Mouse (Mus musculus) forelimb bud, embryonic 11.5 days (tissue): Measurements from ENCODE around the gene Atxn1.

Source experiments
- DNase-seq: peaks from one replicate; pipeline ENCODE4 v3.0.0-alpha.2; 2012; ENCODE audit warnings: low read depth, low spot score

Gene Atxn1

DNA sequence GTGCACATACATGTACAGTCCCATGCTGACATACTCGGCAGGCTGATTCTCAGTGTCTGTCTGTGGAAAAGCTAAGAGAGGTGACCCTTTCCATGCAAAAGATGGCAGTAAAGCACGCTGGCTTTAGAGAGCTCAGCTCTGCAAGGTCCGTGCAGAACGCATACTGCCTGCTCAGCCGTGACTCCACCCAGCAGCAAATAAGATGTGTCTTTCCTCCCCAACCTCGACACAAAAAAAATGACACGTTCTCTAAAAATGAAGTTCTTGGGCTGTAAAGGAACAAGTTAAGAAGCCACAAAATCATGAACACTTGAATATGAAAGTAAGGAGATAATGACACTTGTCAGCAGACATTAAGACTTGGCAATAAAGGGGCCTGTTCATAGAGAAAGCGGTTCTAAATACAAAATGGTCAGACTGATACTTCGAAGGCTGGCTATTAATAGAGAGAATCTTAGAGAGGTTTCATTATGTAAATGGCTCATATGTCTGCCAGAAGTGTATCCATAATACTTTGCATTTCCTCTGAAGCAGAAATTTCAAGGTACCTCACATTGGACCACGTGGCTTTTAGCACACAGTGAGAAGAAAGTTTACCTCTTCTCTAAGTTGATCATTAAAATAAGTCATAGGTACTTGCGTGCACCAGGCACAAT, 132.0 kb downstream of the Atxn1 start:
- no peak for DNase-seq

DNA sequence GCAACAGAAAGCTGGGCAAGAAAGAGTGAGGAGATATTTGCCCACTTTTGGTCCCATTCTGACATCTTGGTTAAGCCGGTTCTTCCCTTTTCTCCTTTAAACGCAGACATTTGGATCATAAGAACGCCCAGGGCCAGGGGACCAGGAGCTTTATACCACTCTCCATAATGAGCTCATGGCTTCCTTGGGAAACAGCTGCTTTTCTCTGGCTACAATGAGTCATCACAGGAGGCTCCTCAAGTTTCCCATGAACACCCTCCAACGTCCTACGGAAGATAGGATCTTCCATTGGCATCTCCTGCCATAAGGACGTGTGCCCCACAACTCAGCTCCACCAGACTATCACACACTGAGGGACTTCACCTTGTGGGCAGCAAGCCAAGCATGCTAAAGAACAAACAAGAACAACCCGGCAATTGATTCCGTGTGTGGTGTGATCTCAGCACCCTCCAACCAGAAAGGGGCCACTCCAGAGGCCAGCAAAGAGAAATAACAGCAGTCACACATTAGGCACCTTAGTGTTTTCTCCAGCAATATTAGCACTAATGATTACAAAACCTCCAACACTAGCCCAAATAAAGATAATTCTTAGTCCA, 135.4 kb downstream of the Atxn1 start:
- no peak for DNase-seq

DNA sequence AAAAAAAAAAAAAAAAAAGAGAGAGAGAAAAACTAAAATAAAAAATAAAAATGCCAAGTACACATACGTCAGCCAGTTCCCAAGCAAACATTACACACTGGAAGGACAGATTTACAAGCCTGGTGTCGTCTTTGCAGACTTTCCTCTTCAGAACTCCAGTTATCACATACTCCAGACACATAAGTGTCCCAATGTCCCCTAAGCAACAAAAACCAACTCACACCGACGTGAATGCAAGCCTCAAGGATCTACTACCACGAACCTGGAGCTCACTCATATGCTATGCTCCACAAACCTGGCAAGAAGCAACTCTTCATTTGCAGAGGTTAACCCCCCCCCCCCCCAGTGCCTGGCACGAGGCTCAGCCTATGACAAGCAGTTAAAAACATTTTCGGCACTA, 136.8 kb downstream of the Atxn1 start:
- DNase-seq, result no peak

DNA sequence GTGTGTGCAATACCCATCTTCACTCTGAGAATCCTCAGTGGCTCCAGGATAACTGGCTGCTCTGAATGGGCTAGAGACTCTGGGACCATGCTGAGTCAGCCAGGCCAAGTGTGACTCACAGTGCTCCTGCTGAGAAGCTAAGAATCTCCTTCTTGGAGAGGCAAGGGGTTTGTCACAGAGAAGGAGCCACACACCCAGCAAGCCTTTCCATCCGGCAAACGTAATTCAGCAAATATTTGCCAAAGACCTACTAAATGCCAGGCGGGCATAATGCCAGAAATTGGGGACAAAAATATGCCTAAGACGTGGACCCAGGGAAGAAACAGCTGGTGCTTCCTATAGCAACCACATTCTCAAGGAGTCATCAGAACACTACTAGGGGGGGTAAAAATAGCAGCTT, 137.2 kb downstream of the Atxn1 start:
- no peak for DNase-seq

DNA sequence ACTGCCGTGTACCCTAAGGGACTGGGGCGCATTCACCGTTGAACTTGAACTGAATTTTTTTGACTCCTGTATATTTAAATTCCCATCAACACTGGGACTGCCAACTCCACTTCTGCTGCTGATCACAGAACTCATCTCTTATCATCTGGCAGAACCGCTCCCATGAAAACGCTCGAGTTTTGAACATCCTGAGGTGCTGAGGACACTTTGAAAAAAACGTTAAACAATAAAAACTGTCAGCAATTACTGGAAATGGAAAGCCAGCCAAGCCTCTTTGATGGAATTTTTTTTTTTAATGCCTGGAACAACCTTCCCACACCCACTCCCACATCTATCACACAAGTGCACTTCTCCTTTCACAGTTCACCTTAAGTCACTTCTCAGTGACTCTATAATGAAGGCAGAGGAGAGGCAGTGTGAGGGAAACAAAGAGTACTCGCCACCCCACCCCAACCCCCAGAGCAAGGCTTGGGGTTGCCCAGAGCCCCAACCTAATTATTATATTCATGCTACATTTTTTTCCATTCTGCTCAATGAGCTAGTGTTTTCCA, 137.7 kb downstream of the Atxn1 start:
- DNase-seq, result no peak

DNA sequence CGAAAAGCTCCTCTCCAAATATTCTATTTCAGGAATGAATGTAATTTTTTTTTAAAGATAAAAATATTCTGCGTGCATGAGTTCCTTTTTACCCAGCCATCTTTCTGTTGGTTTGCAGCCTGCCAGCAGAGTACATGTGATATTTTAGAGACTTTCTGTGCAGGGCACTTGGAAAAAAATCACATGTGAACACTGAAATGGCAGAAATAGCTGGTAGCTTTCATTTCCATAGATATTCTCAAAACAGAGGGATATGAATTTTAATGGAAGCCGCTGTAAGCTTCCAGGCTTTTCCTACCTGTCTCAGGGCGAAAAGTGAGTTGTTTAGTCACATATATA, 142.3 kb downstream of the Atxn1 start:
- no peak for DNase-seq

DNA sequence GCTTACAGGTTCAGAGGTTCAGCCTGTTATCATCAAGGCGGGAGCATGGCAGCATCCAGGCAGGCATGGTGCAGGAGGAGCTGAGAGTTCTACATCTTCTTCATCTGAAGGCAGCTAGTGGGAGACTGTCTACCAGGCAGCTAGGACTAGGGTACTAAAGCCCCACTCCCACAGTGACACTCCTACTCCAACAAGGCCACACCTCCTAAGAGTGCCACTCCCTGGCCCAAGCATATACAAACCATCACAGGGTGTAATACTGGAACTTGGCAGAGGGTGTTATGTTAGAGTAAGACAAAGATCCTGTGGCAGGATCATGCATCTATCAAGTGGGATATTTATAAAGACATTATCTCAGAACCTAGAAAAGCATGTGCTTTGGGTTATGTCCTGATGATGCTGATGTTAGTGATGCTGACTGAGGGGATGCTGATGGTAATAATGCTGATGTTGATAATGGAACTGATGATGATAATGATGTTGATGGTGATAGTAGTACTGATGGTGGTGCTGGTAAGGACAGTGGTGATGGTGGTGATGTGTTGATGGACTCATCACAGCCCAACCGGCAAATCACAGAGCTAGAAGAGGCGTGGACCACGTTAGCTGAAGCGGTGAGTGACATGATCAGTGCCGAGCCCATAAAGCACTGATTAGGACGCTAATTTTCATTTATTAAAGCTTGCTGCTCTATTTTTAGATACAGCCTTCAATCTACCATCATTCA, 142.9 kb downstream of the Atxn1 start:
- DNase-seq, result no peak

DNA sequence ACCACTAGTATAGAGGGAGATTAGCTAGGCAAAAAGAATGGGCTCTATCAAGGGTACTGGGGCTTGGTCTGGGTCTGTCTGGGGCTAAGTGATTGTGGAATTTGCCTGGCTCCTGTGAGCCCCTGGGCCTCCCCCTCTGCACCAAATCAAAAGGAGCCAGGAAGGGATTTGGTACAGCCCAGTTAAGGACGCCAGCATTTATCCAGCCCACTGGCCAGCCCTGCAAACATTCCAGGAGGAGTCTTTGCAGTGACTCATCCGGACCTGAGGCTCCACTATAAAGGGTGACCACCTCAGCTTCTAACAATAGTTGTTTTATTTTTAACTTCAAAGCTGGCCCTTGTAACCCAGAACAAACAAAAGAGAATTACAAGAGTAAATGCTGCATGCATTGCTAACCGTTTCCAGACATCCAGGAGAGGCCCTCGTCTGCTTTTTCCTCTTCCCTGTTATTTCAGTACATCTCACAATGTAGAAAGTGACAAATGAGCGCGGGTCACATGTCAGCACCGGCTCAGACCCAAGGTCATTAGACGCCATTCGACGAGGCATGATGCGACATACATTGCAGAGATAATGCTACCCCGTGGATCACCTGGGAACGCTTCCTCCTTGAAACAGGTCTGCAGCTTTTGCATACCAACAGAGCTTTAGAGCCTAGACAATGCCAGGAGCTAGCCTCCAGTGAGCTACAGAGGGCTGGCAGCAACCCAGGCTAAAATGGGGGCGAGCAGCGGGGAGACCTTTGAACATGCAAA, 144.2 kb downstream of the Atxn1 start:
- no peak for DNase-seq

DNA sequence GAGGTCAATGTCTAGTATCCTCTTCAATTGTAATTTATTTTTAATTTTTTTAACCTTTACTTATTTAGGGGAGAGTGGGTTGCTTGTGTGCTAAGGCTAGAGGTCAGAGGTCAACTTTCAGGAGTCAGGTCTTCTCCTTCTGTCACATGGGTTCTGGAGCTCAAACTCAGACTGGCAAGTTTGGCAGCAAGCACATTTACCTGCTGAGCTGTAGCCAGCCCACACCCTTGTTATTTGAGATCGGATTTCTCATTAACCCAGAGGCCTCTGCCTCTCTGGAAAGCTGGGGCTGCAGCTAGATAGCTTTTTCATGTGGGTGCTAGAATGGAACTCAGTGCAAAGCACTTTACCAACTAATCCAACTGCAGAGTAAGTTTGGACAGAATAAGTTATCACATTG, 148.1 kb downstream of the Atxn1 start:
- DNase-seq, result no peak

DNA sequence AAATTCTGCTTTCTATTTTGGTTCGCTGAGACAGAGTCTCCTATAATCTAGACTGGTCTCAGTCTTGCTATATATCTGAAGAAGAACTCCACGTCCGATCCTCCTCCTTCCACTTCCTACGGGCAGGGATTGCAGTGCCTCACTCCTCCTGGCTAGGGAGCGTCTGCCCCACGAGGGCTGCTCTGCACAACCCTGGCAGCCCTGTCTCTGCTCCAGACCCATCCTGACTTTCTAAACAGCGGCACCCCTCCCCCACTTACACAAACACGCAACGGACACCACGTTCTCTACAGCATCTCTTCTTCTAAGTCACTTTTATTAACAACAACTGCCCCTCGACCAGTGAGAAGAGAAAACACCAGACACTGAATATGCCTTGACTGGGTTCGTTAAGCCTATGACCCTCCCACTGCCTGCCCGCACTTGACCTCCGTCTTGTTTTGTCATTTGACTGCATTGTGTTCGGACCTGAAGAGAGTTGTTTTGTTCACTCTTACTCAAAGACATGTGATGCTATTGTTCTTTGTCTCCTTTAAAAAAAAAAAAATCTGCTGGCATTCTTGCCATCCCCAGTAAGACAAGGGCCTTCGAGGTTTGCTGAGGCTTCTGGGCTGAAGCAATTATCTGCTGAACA, 154.9 kb downstream of the Atxn1 start:
- no peak for DNase-seq

DNA sequence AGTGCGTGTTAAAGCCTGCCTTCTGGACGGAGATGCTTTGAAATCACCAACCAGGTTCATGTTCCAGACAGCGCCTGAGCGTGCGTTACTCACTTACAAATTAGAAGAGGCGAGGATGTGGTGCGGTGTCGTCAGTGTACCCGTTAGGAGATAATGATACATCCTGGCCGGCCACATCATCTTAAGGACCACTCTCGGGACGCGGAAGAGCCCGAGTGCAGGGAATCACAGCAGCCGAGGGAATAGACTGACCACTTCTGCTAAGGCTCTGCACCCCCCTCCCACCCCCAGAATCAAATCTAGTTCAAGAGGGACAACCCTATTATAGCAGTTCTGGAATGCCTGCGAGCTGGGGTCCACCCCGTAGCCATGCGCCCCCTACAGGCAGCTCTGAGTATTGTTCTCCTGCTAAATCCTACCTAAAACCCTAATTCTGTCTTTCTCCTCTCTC, 157.2 kb downstream of the Atxn1 start:
- DNase-seq, result no peak

DNA sequence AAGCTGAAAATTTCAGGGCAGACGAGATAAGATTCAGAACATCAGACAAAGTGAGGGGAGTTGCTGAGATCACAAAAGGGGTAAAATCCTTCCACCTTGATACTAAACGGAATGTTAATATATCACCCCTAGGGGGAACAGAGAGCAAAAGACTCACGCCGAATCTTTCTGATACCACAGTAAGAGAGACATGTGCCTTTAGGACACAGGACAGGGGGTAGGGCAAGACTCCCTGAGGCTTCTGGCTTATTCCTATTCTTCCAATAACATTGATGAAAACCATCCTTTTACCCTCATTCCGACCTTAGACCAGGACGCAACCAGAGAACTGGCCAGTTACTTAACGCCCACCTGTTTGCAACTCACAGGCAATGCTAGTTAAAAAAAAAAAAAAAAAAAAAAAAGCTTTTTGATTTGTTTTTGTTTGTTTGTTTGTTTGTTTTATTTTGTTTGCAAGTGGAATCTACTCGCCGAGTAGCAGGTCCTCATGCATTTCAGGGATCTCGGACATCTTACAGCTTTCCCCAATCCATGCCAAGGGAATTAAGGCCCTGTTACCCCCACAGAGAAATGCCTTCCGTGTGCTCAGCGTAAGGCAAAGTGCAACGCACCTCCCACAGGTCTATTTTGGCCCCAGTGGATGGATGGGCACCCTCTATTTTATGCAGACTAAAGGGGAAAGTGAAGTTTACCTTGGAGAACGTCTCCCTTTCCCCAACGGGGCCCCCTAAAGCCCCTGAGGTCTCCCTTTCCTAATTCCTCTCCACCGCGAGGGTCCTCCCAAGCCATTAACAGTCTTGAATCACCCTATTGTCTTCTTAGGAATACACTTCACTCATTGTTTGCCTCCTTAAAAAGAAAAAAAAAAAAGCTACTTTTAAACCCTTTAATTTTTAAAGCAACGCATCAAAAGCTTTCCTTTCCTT, 157.9 kb downstream of the Atxn1 start:
- no peak for DNase-seq

DNA sequence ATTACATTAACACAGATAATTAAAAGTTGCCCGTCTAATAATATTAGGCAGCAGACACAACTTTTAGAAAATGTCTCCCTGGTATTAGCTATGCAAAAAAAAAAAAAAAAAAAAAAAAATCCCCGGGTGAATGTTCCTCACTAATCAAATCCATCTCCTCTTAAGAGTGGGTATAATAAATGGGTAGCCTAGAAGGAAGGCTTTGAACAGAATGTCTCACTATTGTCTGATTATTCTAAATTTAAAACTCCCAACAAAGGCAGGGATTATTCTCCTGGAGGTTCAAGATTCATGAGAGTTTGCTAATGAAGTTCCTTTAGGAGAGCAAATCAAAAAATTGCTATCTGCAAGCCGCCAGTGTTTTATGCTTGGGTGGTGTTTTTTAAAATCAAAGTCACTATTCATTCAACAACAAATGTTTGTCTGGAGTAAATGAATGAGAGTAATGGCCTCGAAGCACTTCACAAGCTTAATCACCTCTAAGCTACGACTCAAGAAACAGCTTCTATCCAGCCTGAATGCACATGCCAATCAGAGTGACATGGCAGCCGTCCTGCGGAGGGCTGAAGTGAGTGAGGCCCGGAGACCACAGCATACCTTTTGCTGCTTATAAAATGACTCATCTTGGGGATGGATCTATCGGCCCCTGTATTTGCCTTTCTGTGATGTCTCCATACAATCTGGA, 158.8 kb downstream of the Atxn1 start:
- no peak for DNase-seq

DNA sequence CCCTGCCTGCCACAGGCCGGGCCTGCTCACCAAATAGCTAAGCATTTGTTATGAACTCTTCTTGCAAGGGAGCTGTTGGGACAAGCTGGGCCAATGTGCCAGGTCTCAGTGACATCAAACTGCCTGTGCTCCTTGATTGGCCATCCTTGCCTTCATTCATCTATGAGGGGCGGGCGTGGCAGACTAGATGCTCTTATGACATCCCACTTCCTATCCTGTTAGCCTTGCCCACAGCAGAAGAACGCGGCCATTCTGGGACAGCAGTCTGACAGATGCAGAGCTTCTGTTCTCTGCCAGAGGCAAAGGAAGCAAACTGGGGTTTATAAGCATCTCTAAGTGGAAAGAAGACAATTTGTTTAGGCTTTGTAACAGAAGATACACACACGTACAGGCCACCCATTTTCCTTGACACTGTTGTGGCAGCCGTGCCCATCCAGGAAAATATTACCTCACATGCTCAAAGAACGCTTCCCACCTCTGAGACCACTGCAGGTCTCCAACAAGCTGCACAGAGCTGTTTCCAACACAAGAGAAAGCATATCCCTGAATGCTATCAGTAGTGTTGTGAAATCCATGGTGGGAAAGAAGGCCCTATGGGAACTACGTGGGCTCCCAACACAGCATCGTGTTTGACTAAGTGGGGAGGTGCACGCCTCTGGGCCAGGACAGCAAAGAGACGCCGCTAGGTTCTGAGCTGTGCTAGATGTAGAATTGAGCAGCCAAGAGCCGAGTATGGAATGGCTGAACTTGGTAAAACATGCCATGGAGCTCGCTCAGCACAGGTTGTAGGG, 162.0 kb downstream of the Atxn1 start:
- no peak for DNase-seq

DNA sequence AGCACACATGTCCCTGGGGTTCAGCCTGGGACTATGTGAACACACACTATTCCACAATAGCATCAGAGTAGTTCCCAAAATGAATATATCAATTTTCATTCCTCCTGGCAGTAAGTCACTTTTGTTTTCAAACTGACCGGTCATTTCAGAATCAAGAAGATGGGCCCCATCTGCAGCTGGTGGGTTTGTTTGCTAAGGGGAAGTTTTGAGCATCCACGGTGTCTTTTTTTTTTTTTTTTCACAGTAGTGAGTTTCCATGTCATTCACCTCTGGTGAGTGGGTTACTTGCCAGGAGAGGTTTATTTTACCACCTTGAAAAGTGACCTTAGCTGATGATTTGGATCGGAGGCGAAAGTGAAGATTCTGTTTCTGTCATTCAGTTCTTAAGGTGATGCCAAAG, 166.6 kb downstream of the Atxn1 start:
- no peak for DNase-seq

DNA sequence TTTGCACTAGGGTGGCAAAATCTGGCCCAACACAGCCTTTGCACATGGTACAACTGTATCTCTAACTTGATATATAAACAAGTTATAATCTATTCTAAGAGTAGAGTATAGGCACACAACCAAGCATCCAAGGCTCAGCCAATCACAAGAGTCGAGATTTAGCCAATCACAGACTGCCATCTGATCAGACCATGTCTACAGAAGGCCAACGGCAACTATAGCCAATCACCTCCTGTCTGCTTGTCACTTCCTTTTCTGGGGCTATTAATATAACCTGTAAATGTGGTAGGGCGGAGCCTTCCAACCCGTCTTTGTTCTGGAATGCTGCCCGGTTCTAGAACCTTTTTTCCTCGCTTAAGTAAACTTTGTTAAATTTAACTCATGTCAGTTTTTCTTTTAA, 167.1 kb downstream of the Atxn1 start:
- DNase-seq, result no peak

DNA sequence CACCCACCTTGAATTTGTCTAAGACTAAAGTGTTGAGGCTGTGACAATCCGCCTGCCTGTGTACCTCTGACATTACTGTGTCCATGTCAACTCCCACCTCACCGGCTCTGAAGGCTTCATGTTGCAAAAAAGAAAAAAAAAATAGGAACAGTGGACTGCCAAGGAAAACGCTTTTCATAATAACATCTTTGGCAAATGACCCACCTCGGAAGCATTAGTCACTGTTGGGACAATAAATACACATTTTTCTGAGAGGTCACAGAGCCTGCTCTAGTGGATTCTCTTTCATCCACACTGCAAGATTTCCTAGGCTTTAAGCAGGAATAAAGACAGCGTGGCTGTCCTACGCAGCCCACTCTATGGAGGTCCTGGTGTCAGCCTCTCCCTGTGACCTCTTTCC, 168.5 kb downstream of the Atxn1 start:
- no peak for DNase-seq

DNA sequence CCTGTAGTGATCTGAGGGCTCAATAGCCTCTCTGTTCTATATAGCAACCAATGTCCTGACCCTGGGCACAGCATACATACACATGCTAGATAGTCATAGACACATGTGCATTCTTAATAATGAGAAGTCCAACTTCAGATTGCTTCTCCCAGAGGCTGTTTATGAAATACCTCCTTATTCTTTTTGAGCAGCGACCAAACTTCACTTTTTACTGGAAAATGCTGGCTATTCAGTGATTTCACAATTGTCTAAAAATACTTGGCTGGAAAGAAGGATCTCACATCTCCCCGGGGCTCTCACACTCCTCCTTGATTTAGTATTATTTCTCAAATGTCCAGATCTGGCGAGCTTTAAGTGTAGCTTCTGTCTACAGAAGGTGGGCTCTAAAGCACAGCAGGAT, 171.0 kb downstream of the Atxn1 start:
- DNase-seq, result no peak

DNA sequence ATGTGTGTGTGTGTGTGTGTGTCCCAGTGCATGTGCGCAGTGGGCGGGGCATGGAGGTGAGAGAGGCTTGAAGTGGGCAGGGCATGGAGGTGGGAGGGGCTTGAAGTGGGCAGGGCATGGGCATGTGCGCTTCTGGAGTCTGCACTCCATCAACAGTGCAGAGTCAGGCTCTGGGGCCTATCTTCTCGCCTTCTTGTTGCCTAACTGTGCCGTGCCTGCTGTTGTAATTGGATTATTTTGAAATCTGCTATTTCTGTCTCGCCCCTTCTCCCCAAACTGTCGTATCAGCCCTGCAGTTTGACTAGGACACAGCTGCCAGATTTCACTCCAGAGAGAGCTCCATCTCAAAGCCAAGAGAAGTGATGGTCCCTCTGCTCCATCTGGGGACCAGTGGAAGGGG, 178.4 kb downstream of the Atxn1 start:
- DNase-seq, result no peak
